Mouse (Mus musculus): ENCODE measurements at regions not wholly inside any gene's neighbourhood (a gene's known extent, or its start where the extent isn't known, plus 50 kb on each side); places are given as distances from the start of the nearest gene placed in this dataset.

DNA sequence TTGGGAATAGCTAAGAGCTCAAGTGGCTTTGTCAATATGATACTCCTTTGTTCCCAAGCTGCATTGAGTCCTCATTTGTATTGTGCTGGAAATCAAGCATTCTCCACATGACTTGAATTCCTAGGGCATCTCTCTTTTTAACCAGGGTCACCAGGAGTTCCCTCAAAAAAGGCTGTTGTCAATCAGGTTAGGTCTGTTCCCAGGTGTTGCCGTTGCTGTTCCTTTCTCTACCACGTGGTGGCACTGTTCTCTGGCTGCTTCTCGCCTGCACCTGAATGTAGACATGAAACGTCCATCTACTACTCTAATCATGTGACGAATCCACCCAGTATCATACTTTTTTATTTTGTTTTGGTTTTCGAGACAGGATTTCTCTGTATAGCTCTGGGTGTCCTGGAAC lies 118.3 kb downstream of the S1pr1 start:
- DNase-seq (ENCODE audit: low read depth), result peak; percentile 88

DNA sequence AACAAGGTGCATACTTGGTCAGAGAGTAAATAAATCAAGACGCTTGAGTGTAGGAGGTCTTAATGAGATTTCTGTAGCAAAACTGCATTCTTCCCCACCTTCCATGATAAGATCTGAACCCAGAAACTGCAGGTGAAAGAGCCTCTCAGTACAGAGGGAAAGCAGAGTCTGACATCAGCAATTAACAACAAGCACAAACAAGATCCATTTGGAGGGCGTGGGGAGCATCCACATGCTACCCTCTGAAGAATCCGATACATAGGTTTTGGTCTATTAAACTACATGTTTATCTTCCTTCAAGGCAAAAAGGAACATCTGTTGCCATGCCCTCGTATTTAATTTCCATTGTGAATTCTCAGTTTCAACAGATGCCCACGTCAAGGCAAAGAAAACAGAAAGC lies 124.2 kb downstream of the S1pr1 start:
- DNase-seq (ENCODE audit: low read depth), result no peak

DNA sequence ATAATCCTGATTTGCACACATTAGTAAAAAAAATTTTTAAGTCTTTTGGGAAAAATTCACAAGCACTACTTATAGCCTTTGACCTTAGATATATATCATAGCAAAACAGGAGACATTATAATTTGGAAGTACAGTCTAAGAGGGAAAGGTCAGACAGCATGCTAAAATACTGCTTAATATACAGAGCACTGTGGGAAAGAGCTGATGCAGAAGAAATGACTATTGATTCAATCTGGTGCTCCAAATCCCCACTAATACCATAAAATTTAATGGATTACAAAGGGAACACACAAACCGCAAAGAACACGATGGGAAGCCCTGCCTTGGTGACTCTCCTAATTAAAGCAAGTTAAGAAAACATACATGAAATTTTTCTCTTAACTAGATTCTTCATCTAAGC lies 126.3 kb downstream of the S1pr1 start:
- no peak for DNase-seq (ENCODE audit: low read depth)

DNA sequence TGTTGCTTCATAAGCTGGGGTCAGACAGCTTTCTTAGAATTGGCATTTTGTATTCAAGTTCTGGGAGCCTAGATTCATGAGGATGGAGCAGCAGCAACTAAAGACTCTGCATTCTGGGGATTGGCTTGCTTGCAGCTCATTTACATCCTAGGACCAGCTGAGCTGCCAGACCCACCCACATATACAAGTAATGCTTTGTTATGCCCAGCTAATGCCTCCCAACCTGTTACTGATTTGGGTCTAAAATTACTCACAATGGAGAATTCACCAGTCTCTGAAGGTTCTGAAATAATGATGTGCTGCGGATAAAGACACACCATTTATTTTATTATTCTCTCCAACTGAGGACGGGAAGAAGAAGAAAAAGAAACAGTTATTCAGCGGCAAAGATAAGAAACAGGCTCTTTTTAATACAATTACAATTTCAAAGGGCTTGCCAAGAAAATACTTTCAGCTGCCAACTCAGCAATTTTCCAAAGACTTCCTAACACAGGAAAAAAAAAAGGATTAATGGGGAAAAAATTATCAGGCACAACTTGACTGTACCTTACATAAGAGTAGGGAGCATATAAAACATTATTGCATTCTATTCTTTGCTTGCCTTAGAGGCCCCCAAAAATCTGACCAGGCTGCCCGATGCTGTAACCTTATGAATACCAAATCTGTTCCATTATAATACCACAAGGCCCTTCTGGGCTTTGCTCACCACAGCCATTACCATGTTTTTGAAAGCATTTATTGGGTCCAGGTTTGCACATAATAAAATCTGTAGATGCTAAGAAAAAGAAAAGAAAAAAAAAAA lies 134.5 kb downstream of the S1pr1 start:
- DNase-seq (ENCODE audit: low read depth), result no peak

DNA sequence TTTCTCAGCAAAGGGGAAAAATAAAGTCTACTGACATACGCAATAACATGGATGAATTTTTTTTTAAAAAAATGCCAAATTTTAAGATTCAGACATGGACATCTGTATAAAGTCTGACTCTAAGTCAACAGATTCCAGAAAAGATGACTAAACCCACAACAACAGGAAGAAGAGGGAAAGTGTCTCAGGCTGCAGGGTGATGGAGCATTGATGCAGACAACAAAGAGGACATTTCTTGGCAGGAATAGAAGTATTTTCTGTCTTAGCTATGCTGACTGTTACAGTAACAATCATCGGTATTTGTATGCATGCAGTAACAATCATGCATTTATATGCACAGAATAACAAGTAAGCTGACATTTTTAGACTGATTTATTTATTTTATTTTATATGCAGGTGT lies 139.5 kb downstream of the S1pr1 start:
- DNase-seq (ENCODE audit: low read depth), result no peak

DNA sequence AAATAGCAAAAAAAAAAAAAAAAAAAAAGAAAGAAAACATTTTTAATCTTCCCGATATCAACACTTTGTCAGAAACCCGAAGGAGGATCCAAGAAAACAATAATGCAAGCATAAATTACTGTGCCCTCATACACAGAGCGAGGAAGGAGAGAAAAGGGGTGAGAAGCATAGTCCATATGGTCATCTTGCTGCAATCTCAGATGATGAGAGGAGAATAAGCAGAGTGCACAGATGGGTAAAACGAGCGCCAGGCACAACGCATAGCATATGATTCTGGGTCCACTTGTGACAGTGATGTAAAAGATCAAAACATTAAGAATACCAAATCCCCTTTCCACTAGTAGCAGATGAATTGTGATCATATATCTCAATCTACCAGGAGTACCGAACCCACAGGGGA lies 152.1 kb downstream of the S1pr1 start:
- no peak for DNase-seq (ENCODE audit: low read depth)

DNA sequence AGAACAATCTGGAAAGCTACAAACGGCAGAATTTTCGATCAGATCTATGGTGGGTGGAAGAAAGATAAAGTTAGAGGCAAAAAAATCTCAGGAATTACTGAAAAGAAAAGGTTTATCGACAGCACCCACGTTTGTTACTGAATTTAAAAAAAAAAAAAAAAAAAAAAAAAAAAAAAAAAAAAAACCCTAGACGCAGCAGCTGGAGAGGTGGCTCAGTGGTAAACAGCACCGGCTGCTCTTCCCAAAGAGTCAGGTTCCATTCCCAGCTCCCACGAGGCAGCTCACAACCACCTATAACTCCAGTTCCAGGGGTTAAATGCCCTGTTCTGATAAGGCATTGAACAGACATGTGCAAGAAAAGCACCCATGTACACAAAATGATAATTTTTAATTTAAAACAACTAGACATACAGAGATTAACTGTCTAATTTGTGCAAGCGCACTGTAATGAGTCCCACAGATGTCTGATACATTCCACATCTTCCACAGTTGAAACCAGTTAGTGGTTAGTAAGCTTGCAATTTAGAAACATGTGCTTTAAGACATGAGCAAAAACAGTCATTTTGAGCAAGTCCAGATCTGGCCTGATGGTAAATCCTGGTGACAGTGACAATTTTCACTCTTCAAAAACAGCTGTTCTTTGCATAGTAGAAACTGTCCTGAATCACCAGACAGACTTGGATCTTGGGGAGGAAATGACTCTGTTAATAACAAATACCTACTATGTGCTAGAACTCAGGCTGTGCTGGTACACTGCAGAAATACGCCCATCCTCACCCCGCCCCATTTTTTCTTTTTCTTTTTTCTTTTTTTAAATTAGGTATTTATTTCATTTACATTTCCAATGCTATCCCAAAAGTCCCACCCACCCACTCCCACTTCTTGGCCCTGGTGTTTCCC lies 159.8 kb downstream of the S1pr1 start:
- DNase-seq (ENCODE audit: low read depth), result no peak

DNA sequence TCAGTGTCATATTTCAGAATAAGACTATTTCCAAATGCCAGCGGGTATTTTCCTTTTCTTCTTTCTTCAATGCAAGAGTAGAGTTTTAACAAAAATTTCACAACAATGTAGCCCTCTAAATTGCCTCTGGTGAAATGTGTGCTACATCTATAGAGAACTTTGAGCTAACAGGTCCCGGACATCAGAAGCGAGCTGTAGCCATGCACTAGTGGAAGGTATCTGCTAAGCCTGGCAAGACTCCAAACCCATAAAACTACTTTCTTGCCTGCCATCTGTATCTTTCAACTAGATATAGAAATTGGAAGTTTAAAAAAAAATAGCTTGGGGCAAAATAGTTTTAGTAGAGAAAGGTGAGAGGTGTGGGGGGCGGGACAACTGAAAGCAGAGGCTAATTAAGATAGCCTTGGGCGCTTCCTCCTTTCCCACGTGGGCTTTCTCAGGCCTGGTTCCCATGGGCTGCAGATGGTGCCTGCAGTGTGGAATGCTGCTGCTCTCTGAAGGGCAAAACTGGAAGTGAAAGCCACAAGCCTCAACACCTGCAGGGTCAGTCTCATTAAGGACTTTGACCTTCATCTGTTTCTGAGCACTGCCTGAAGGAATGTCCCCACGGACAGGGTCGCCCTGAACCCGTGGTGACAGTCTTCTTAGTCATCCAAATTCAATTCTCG lies 160.9 kb downstream of the S1pr1 start:
- DNase-seq (ENCODE audit: low read depth), result no peak

DNA sequence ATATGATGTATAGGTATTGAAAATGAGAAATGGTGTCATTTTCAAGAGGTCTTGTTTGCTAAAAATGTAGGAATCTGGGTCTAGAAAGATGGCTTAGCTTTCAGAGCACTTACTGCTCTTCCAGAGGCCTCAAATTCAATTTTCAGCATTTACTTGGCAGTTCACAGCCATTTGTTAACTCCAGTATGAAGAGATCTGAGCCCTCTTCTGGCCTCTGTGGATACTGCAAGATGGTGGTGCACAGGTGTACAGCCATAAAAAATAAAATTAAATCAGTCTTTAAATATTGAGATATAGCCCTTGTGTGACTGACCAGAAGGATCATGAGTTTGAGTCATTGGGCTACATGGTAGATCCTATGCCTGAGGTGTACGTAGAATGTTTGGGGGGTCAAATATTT lies 173.1 kb downstream of the S1pr1 start:
- peak; percentile 16 for DNase-seq (ENCODE audit: low read depth)

DNA sequence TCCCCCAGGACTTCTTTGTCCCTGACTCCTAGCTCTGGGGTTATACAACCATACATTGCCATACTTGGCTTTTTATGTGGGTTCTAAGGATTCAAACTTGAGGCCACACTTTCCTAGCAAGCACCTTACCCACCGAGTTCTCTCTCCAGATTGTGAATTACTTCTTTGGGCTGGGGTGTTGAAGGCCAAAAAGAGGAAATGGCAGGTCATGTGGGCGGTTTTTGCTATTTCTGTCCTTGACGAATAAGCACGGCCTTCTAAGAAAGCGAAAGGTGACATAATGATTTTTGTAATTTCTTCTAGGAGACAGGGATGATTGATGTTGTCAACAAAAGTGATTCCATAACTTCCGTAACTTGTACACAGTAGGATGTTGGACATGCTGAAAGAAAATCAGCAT lies 176.5 kb downstream of the S1pr1 start:
- no peak for DNase-seq (ENCODE audit: low read depth)

DNA sequence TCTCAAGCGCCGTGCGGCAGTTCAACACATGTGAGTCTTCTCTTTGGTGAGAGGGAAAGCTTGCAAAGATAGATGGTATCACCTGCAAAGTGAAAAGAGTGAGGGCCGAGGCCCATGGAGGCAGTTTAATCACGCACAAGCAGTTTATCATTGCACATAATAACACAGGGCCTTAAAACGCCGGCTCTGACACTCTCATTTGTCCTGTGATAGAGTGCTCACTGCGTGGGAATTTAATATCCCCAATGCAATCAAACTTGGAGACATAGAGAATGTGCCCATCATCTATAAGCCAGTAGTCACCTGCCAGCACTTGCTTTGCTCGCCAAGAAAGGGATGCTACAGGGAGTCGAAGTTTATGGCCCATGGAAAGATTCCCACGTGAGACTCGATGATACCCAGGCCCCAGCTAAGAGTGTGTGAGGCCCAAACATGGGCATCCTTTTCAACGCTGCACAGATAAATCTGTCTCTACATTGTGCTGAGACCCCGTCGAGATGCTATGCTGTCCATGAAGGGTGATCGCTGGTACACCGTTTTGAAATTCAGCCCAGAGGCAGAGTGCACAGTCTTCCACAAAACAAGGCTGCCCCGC lies 182.6 kb downstream of the S1pr1 start:
- DNase-seq (ENCODE audit: low read depth), result no peak

DNA sequence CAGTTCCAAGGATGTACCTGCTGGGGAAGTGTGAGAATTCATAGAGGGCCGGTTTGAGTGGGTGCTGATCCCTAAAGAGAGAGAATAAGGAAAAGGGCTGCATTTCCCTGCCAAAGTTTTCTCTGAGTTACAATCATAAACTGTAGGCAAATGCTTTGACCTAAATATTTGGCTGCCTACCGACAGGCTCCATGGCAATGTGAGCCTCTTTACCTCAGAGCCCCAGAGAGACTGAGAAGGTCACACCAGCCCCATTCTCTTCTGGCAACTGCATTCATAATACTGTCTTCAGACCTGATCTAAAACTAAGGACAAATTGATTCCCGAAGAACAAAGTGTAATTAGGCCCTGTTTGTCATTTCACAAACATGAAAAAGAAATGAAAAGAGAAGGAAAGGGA lies 184.4 kb downstream of the S1pr1 start:
- DNase-seq (ENCODE audit: low read depth), result no peak

DNA sequence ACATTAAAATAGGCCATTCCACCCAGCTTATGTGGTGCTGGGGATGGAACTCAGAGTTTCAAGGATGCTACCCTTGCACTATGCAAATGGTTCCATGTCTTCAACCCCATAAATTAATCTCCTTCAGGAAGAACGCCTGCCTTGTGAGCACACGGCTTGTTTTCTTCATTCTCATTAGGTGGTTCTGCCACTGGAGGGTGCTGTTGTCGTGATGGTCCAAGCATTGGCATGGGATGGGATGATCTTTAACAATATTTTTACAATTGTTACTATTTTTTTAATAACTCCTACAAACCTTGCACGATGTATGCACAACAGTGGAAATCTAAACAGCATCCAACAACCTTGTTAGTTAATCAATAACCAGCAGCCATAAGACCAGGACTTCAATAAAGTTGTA lies 185.0 kb downstream of the S1pr1 start:
- peak; percentile 26 for DNase-seq (ENCODE audit: low read depth)

DNA sequence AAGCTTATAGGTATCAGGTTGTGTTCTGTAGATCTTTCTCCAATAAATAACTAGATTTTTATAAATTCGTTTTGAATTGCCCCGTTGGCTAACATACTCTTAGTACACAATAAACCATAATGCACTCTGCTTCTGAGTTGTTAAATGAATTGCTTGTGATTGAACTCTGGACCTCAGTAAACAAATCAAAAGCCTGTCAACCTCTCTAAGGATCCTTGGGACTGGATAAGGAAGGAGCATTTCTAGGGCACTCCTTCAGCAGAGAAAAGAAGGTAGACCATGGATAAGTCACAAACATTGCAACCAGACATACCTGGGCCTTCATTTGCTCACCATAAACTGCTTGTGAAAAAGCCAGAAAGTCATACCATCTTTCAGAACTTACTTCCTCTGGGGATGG lies 191.4 kb downstream of the S1pr1 start:
- DNase-seq (ENCODE audit: low read depth), result no peak

DNA sequence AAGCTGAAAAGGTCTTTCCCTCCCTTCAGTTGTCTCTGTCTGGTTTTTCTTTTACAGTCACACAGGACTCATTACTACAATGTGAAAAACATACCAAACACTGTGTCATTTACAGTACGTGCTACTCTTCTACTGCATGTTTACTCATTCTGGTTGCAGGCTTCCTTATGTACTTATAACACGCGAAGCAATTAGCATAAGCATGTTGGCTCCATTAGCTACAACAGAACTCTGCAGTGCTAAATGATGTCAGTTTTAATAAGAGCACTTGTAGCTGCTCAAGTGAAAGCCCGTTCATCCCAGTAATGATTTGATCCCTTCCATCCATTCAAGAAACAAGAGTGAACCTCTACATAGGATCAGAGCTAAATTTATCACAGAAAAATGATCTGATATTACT lies 199.2 kb downstream of the S1pr1 start:
- no peak for DNase-seq (ENCODE audit: low read depth)

DNA sequence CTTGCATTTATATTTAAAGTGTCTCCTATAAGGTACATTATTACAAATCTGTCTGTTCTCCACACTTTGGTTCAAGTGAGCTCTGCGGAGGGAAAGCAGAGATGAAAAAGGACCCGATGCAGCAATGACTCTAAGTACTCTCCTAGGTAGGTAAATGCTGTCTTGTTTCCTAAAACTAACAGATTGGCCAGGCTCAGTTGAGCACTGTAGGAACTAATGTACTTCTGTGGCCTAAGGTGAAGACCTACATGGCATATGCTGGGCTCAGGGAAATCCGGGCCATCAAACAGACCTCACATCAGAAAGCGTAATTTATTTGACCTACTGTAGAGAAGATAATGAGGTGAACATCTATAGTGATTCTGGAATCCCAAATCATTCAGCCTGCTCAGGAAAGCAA lies 205.2 kb downstream of the S1pr1 start:
- DNase-seq (ENCODE audit: low read depth), result no peak

DNA sequence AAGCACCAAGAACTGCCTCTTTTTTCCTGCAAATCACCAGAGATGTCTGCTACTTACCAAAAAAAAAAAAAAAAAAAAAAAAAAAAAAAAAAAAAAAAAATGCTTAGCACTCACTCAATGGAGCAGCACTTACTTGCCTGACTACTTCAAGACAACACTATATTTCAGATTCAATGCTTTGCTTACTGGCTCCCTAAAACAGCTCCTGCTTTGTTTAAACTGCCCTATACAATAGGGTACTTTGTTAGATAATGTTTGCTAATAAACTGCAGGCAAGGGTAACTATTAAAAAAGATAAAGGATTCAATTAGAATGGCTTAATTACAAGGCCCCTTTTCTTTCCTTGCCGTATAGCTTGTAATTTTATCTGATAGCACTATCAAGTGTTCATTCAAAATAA lies 217.5 kb downstream of the S1pr1 start:
- DNase-seq (ENCODE audit: low read depth), result no peak

DNA sequence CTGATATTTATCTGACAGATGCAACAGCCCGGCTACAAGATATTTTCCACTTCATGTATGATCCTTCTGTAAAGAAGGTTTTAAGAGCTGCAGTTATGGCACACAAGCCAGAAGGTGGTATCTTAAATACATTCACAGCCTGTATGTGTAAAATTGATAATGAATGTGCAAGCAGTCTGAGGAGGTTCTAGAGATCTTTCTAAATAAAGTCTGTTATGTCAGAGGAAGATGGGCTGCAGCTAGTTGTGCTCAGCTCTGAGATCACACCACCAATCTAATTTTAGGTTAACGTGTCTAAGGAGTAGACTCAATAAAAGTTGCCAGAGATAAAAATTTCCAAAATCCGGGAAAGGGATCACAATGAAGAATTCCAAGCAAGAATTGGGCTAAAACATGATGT lies 218.8 kb downstream of the S1pr1 start:
- no peak for DNase-seq (ENCODE audit: low read depth)

DNA sequence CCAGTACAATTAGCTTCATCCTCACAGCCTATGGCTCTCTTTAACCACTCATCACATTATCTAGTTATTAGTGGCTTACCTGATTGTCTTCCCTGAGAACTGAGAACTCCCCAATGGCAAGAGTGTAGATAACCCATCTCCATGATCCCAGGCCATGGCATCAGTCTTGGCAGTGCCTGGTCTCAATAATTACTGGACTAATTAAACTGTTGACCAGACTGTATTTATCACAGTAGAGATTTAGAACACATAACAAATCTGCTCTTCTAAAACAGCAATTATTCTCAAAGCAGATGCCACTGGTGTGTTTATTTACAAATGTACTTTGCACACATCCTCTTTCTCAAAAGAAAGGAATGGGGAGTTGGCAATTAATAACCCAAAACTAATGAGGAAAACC lies 219.2 kb downstream of the S1pr1 start:
- no peak for DNase-seq (ENCODE audit: low read depth)

DNA sequence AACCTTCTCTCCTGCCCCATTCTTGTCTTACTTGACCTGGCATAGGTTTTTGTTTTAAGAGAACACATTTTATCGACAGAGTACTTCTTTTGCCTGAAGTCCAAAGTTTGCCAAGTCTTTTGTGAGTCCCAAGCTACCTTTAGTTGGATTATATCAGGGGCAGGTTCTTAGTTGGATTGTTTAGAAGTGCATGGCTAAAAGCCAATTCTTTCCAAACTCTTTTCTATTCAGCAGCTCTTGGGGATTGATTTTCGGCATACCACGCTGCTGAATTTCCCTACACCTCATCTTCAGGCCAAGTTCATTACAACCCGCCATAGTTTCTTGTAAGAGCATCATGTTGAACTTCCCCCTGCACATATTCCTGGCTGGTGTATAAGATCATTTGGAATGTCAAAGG lies 245.9 kb downstream of the S1pr1 start:
- no peak for DNase-seq (ENCODE audit: low read depth)

DNA sequence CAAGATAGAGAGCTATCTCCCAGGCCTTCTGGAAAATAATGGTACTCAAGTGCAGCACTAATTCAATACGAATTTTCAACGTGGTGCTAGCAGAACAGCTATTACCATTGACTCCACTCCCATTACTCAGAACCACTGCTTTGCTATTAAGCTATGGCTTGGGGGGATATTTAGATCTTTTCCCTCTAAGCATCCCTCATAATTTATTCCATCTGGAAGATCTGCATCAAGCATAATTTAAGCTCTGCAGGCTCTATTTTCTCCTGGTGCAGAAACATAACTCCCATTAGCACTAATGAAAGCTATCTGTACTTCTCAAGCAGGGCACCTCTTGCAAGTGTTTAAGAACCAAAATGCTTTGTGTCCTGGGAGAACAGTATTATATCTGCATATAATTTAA lies 247.0 kb downstream of the S1pr1 start:
- no peak for DNase-seq (ENCODE audit: low read depth)

DNA sequence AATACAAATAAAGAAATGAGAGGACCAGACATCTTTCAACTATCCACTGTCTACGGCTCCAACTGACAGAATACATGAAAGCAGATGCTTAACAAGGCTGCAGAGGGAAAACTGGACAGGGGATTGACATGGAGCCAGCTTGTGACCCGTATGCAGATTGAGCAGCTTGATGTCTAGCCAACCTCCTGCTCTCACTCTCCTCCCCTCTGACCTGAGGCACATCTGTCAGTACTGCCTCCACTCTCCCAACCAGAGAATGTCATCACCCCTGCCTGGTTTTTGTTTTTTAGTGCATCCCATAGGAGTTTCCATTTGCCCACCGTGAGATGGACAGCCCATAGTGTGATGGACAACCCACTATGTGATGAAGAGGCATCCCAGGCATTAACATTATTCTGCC lies 252.2 kb downstream of the S1pr1 start:
- no peak for DNase-seq (ENCODE audit: low read depth)
